Mouse (Mus musculus): ENCODE measurements around the gene Tnip1.

DNA sequence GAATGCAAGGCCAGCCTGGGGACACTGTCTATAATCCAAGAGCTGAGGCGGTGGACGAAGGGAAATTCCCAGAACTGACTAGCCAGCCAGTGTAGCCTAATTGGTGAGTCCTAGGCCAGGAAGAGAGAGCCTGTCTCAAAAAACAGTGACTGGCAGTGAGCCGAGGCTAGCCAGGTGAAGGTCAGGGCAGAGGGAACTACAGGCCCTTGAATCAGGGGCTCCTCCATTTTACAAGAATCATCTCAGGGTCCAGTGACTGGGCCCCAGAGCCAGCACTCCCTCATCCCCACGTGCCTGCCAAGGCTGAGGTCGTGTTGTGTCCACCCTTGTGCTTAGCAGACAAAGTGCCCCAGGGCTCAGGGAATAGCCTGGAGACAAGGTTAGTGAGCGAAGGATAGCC lies 12.0 kb downstream of the Tnip1 start:
- TF ChIP-seq CTCF (IDR thresholded peaks at IDR 0.05; ENCODE audit: low read depth, low read length) (no peak), TAL1 (conservative IDR thresholded peaks at IDR 0.05; ENCODE audit: low read depth, low read length) (no peak), GATA1 (IDR thresholded peaks at IDR 0.05; ENCODE audit: borderline replicate concordance, low read length) (no peak), GATA2 (IDR thresholded peaks at IDR 0.05; ENCODE audit: borderline replicate concordance, low read depth, low read length) (no peak)

Measured in G1E (cell line).